Comparison of ENCODE assay signal across 19 mouse cellular contexts in genomic region chr2:3140585-3140984, GRCm38 (mm10). TPM values are rescaled to one million over a fixed set of nuclear protein-coding genes. Genes with fewer than 3 reads are reported as not detected.
DNase-seq lines count a peak whose midpoint lies in the region; ATAC-seq lines count a peak whose summit lies in the region.
"Had no signal": no experiment of that assay in that cellular context is flagged by ENCODE, and none has a peak within 500 bp of the region (broad histone marks: within the 10 kb centered on the region; RNA-seq: fewer than 3 reads in every experiment).

No protein-coding gene starts in this region.

- 0 out of 2 replicates have a peak, but pooled peaks have one; percentile 30 for ATAC-seq in forebrain, embryonic 15.5 days (replicated peaks)
- no peak for ATAC-seq in forebrain, embryonic 13.5 days
- peak; percentile 51; the same call in 1 of the 2 replicates for ATAC-seq in kidney, embryonic 14.5 days (ENCODE audit: low FRiP score, low TSS enrichment)
- 0 out of 2 replicates have a peak, but pooled peaks have one; percentile 29 for ATAC-seq in neural tube, embryonic 13.5 days (ENCODE audit: low read depth)
- no peak for ATAC-seq in neural tube, embryonic 15.5 days (ENCODE audit: low FRiP score)
- ATAC-seq in midbrain, embryonic 13.5 days: peak; percentile 51
- ATAC-seq in intestine, embryonic 16.5 days: no peak
- ATAC-seq: lung, postnatal 0 days had no signal

- H3K36me3 ChIP-seq in forebrain, embryonic 15.5 days: no peaks in the 10 kb centered on the region
- H3K36me3 ChIP-seq in forebrain, embryonic 13.5 days (ENCODE audit: poor library complexity, severe bottlenecking): no peaks in the 10 kb centered on the region
- H3K36me3 ChIP-seq in kidney, embryonic 14.5 days (ENCODE audit: control insufficient read depth, insufficient read depth, low read length): no peaks in the 10 kb centered on the region
- H3K36me3 ChIP-seq in neural tube, embryonic 13.5 days: no peaks in the 10 kb centered on the region
- H3K36me3 ChIP-seq in neural tube, embryonic 15.5 days: no peaks in the 10 kb centered on the region
- H3K36me3 ChIP-seq in midbrain, embryonic 13.5 days: 0 out of 2 replicates have a peak, but pooled peaks cover under 1% of the 10 kb centered on the region
- no peaks in the 10 kb centered on the region for H3K36me3 ChIP-seq in intestine, embryonic 16.5 days (ENCODE audit: control insufficient read depth, insufficient read depth, low read length)
- H3K36me3 ChIP-seq: hindbrain, embryonic 15.5 days; liver, embryonic 15.5 days had no signal

- no peak for DNase-seq in kidney, postnatal 25 days
- DNase-seq: adrenal gland, adult 8-10 months; cerebellum, adult 11 months; cerebellum, postnatal 14 days; kidney, adult 2 months; right cerebral cortex, postnatal 14 days; thymus, postnatal 25 days had no signal

- no peaks in the 10 kb centered on the region for H3K9me3 ChIP-seq in forebrain, embryonic 15.5 days
- no peaks in the 10 kb centered on the region for H3K9me3 ChIP-seq in forebrain, embryonic 13.5 days (replicated peaks)
- no peaks in the 10 kb centered on the region for H3K9me3 ChIP-seq in kidney, embryonic 14.5 days (ENCODE audit: control insufficient read depth, low read length)
- no peaks in the 10 kb centered on the region for H3K9me3 ChIP-seq in neural tube, embryonic 13.5 days
- H3K9me3 ChIP-seq in neural tube, embryonic 15.5 days (replicated peaks): no peaks in the 10 kb centered on the region
- no peaks in the 10 kb centered on the region for H3K9me3 ChIP-seq in midbrain, embryonic 13.5 days
- H3K9me3 ChIP-seq in intestine, embryonic 16.5 days (ENCODE audit: control insufficient read depth, low read length): no peaks in the 10 kb centered on the region
- H3K9me3 ChIP-seq: hindbrain, embryonic 15.5 days; liver, embryonic 15.5 days had no signal

- no peak overlapping the region for H3K27ac ChIP-seq in forebrain, embryonic 15.5 days (replicated peaks)
- H3K27ac ChIP-seq in forebrain, embryonic 13.5 days: no peak overlapping the region
- H3K27ac ChIP-seq in kidney, embryonic 14.5 days (ENCODE audit: low read depth, low read length): no peak overlapping the region
- no peak overlapping the region for H3K27ac ChIP-seq in neural tube, embryonic 13.5 days (replicated peaks)
- no peak overlapping the region for H3K27ac ChIP-seq in neural tube, embryonic 15.5 days (replicated peaks)
- no peak overlapping the region for H3K27ac ChIP-seq in midbrain, embryonic 13.5 days
- H3K27ac ChIP-seq in intestine, embryonic 16.5 days (ENCODE audit: low read length): no peak overlapping the region
- H3K27ac ChIP-seq: hindbrain, embryonic 15.5 days; liver, embryonic 15.5 days had no signal

- no peak overlapping the region for H3K4me3 ChIP-seq in forebrain, embryonic 15.5 days
- no peak overlapping the region for H3K4me3 ChIP-seq in forebrain, embryonic 13.5 days
- H3K4me3 ChIP-seq in kidney, embryonic 14.5 days (ENCODE audit: low read length): no peak overlapping the region
- H3K4me3 ChIP-seq in neural tube, embryonic 13.5 days: no peak overlapping the region
- no peak overlapping the region for H3K4me3 ChIP-seq in neural tube, embryonic 15.5 days (replicated peaks)
- no peak overlapping the region for H3K4me3 ChIP-seq in midbrain, embryonic 13.5 days (replicated peaks)
- H3K4me3 ChIP-seq in intestine, embryonic 16.5 days (ENCODE audit: low read length): no peak overlapping the region
- H3K4me3 ChIP-seq: hindbrain, embryonic 15.5 days; left cerebral cortex, adult 2 months; liver, embryonic 15.5 days; myocyte had no signal

- no peak overlapping the region for H3K4me2 ChIP-seq in forebrain, embryonic 15.5 days (replicated peaks)
- H3K4me2 ChIP-seq in forebrain, embryonic 13.5 days: no peak overlapping the region
- H3K4me2 ChIP-seq in kidney, embryonic 14.5 days (replicated peaks; ENCODE audit: low read depth, low read length): no peak overlapping the region
- H3K4me2 ChIP-seq in neural tube, embryonic 13.5 days: no peak overlapping the region
- H3K4me2 ChIP-seq in neural tube, embryonic 15.5 days: no peak overlapping the region
- no peak overlapping the region for H3K4me2 ChIP-seq in midbrain, embryonic 13.5 days (replicated peaks)
- H3K4me2 ChIP-seq in intestine, embryonic 16.5 days (ENCODE audit: low read depth, low read length): no peak overlapping the region
- H3K4me2 ChIP-seq: hindbrain, embryonic 15.5 days; liver, embryonic 15.5 days had no signal

- H3K27me3 ChIP-seq in forebrain, embryonic 15.5 days: no peaks in the 10 kb centered on the region
- no peaks in the 10 kb centered on the region for H3K27me3 ChIP-seq in forebrain, embryonic 13.5 days
- no peaks in the 10 kb centered on the region for H3K27me3 ChIP-seq in kidney, embryonic 14.5 days (ENCODE audit: control insufficient read depth, insufficient read depth, low read length)
- no peaks in the 10 kb centered on the region for H3K27me3 ChIP-seq in neural tube, embryonic 13.5 days
- H3K27me3 ChIP-seq in neural tube, embryonic 15.5 days (replicated peaks): no peaks in the 10 kb centered on the region
- no peaks in the 10 kb centered on the region for H3K27me3 ChIP-seq in midbrain, embryonic 13.5 days
- H3K27me3 ChIP-seq in intestine, embryonic 16.5 days (replicated peaks; ENCODE audit: control insufficient read depth, insufficient read depth, low read length): no peaks in the 10 kb centered on the region
- H3K27me3 ChIP-seq: hindbrain, embryonic 15.5 days; liver, embryonic 15.5 days had no signal

- WGBS in forebrain, embryonic 15.5 days: 65% methylated on average over 5 of the region's 5 CpGs
- WGBS in forebrain, embryonic 13.5 days: 53% methylated on average over 5 of the region's 5 CpGs
- WGBS in kidney, embryonic 14.5 days: 59% methylated on average over 5 of the region's 5 CpGs
- WGBS in neural tube, embryonic 13.5 days: 64% methylated on average over 5 of the region's 5 CpGs
- WGBS in neural tube, embryonic 15.5 days: 59% methylated on average over 5 of the region's 5 CpGs
- 46% methylated on average over 5 of the region's 5 CpGs for WGBS in midbrain, embryonic 13.5 days
- WGBS in intestine, embryonic 16.5 days: 64% methylated on average over 5 of the region's 5 CpGs

- H3K9ac ChIP-seq in forebrain, embryonic 15.5 days (replicated peaks): no peak overlapping the region
- no peak overlapping the region for H3K9ac ChIP-seq in forebrain, embryonic 13.5 days
- H3K9ac ChIP-seq in kidney, embryonic 14.5 days (ENCODE audit: low read depth, low read length): no peak overlapping the region
- H3K9ac ChIP-seq in neural tube, embryonic 13.5 days: no peak overlapping the region
- H3K9ac ChIP-seq in neural tube, embryonic 15.5 days (replicated peaks): no peak overlapping the region
- H3K9ac ChIP-seq in midbrain, embryonic 13.5 days (replicated peaks): no peak overlapping the region
- H3K9ac ChIP-seq in intestine, embryonic 16.5 days (ENCODE audit: low read depth, low read length): no peak overlapping the region
- H3K9ac ChIP-seq: hindbrain, embryonic 15.5 days; liver, embryonic 15.5 days had no signal

- peaks cover 8% of the 10 kb centered on the region; the same call in 1 of the 2 replicates for H3K4me1 ChIP-seq in forebrain, embryonic 15.5 days
- H3K4me1 ChIP-seq in forebrain, embryonic 13.5 days: peaks cover 13% of the 10 kb centered on the region
- H3K4me1 ChIP-seq in kidney, embryonic 14.5 days (ENCODE audit: control insufficient read depth, insufficient read depth, low read length): peaks cover 25% of the 10 kb centered on the region
- peaks cover 43% of the 10 kb centered on the region for H3K4me1 ChIP-seq in neural tube, embryonic 13.5 days (replicated peaks)
- H3K4me1 ChIP-seq in neural tube, embryonic 15.5 days: peaks cover 18% of the 10 kb centered on the region
- peaks cover 37% of the 10 kb centered on the region for H3K4me1 ChIP-seq in midbrain, embryonic 13.5 days (replicated peaks)
- peaks cover 24% of the 10 kb centered on the region for H3K4me1 ChIP-seq in intestine, embryonic 16.5 days (ENCODE audit: control insufficient read depth, insufficient read depth, low read length)
- H3K4me1 ChIP-seq: liver, embryonic 15.5 days had no signal

RNA-seq across cellular contexts. Expression of gene Fam171a1, which starts 26.6 kb away (rescaled TPM):
- 28.7 and 31.2 TPM in 2 replicates for polyA plus RNA-seq in forebrain, embryonic 15.5 days (2015; fragmentation: Nextera tagmentation; extraction: Ambion mirVana)
- polyA plus RNA-seq in forebrain, embryonic 13.5 days (2015; fragmentation: Nextera tagmentation; extraction: Ambion mirVana): 26.1 and 27.8 TPM in 2 replicates
- polyA plus RNA-seq in kidney, embryonic 14.5 days (2014; fragmentation: Nextera tagmentation; extraction: Ambion mirVana): 24.3 and 55.7 TPM in 2 replicates
- polyA plus RNA-seq in neural tube, embryonic 13.5 days (2015; fragmentation: Nextera tagmentation; extraction: Ambion mirVana): 54.2 and 55.4 TPM in 2 replicates
- polyA plus RNA-seq in neural tube, embryonic 15.5 days (2015; fragmentation: Nextera tagmentation; extraction: Ambion mirVana): 48.3 and 49.9 TPM in 2 replicates
- 44.2 and 47.9 TPM in 2 replicates for polyA plus RNA-seq in midbrain, embryonic 13.5 days (2015; fragmentation: Nextera tagmentation; extraction: Ambion mirVana)
- polyA plus RNA-seq in intestine, embryonic 16.5 days (2015; fragmentation: Nextera tagmentation; extraction: Ambion mirVana): 19.4 and 21.3 TPM in 2 replicates

Comparison
In these comparisons a context has a peak if more than half of its experiments do, and no peak if none do; other contexts are left out.
1. ATAC-seq: peak in forebrain, embryonic 15.5 days (single experiment), kidney, embryonic 14.5 days (single experiment), neural tube, embryonic 13.5 days (single experiment) and midbrain, embryonic 13.5 days (single experiment); none in forebrain, embryonic 13.5 days (single experiment), neural tube, embryonic 15.5 days (single experiment) and intestine, embryonic 16.5 days (single experiment).